Mouse (Mus musculus) heart, adult 2 months (tissue): ENCODE data around the gene Ubash3b. TPM values are rescaled to one million over a fixed set of nuclear protein-coding genes. Genes with fewer than 3 reads are reported as not detected.

ENCODE experiments used
- DNase-seq, 2 experiments: peaks; one replicate each; pipeline ENCODE4 v3.0.0; 2021
- H3K27ac ChIP-seq: fragments of 200-600 bp; 2 replicates; pipeline ENCODE4 v1.8.1; 2022
- H3K27me3 ChIP-seq: fragments of 200-500 bp; 2 replicates; pipeline ENCODE4 v1.6.1; 2012; ENCODE audit warnings: mild to moderate bottlenecking, low read length, inconsistent platforms, mixed read lengths; ENCODE audit not compliant: control insufficient read depth, insufficient read depth
- H3K36me3 ChIP-seq: fragments of 200-500 bp; 2 replicates; pipeline ENCODE4 v1.6.1; 2012; ENCODE audit warnings: low read length, inconsistent platforms; ENCODE audit not compliant: control insufficient read depth, insufficient read depth
- H3K4me1 ChIP-seq: fragments of 200-500 bp; 2 replicates; pipeline ENCODE4 v1.6.1; 2011; ENCODE audit warnings: low read length; ENCODE audit not compliant: control insufficient read depth, insufficient read depth
- H3K4me3 ChIP-seq: fragments of 200-600 bp; 2 replicates; pipeline ENCODE4 v1.8.1; 2022
- H3K79me2 ChIP-seq: fragments of 200-500 bp; replicated peaks from 2 replicates; pipeline ENCODE4 v1.6.1; 2012; ENCODE audit warnings: mild to moderate bottlenecking, inconsistent platforms, low read length, moderate library complexity, mixed read lengths; ENCODE audit not compliant: control insufficient read depth, insufficient read depth
- H3K9ac ChIP-seq: fragments of 200-500 bp; 2 replicates; pipeline ENCODE4 v1.6.1; 2012; ENCODE audit warnings: low read depth, mild to moderate bottlenecking, control low read depth, inconsistent platforms, low read length, mixed read lengths
- CTCF ChIP-seq: fragments of 200-600 bp; IDR thresholded peaks from 2 replicates; pipeline ENCODE4 v1.8.1; 2022; ENCODE audit warnings: antibody characterized with exemption, mild to moderate bottlenecking, moderate library complexity
- EP300 ChIP-seq: fragments of 200-500 bp; IDR thresholded peaks from 2 replicates; pipeline ENCODE4 v1.6.1; 2011; ENCODE audit warnings: low read depth, low read length, control low read depth; ENCODE audit not compliant: insufficient read depth
- POLR2A ChIP-seq: fragments of 200-500 bp; IDR thresholded peaks from 2 replicates; pipeline ENCODE4 v1.6.1; 2011; ENCODE audit warnings: mild to moderate bottlenecking, low read depth, low read length, control low read depth; ENCODE audit not compliant: insufficient read depth
- WGBS: fragments of 180-500 bp; shearing (Covaris S2); methylation state at CpG from one replicate; pipeline ENCODE4 v1.1.7; 2018; 5-methylcytosine and 5-hydroxymethylcytosine counted together
- intact Hi-C: fragments of 180-260 bp; cut with DNase I; formaldehyde crosslinking; loops from one replicate; pipeline ENCODE4 v1.15.1; 2025
- polyA plus RNA-seq: library from polyadenylated mRNA; depleted of rRNA; stranded (reverse); fragments of >200 nt; gene quantifications from 2 replicates; pipeline ENCODE4 v1.2.3, GENCODE M21; 2012
- total RNA-seq, 2 experiments: library from RNA; stranded (reverse); gene quantifications; 2 replicates each; pipeline ENCODE4 v1.2.3; 2021

Ubash3b gene
- total and polyA plus RNA-seq, 3 experiments, result 1.5 to 1.9 (median 1.5) TPM

DNA sequence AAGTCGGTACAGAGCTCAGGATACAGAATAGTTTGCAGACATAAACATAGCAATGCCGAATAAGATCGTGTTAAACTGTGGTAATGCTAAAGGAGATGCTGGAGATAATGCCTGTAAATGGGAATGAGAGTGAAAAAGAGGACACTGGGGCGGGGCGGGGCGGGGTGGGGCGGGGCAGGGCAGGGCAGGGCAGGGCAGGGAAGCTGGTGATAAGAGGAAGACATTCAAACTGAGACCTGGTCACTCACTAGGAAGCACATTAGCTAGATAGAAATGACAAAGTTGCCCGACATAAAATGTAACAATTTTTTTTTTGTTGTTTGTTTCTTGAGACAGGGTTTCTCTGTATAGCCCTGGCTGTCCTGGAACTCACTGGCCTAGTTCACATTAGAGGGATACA, 10.9 kb upstream of the Ubash3b start:
- H3K9ac ChIP-seq, result no peak overlapping the region
- no peaks in the 10 kb centered on the region for H3K36me3 ChIP-seq
- no peak overlapping the region for H3K4me3 ChIP-seq
- no peak overlapping the region for H3K27ac ChIP-seq
- no peak for TF ChIP-seq POLR2A
- no peak for TF ChIP-seq EP300
- no peak for TF ChIP-seq CTCF
- 92% methylated on average over 8 of the region's 8 CpGs for WGBS
- no peaks in the 10 kb centered on the region for H3K27me3 ChIP-seq
- no peaks in the 10 kb centered on the region for H3K79me2 ChIP-seq
- no peaks in the 10 kb centered on the region; the same call in 1 of the 2 replicates for H3K4me1 ChIP-seq
- no peak for DNase-seq
- intact Hi-C loops, result no loop called here

DNA sequence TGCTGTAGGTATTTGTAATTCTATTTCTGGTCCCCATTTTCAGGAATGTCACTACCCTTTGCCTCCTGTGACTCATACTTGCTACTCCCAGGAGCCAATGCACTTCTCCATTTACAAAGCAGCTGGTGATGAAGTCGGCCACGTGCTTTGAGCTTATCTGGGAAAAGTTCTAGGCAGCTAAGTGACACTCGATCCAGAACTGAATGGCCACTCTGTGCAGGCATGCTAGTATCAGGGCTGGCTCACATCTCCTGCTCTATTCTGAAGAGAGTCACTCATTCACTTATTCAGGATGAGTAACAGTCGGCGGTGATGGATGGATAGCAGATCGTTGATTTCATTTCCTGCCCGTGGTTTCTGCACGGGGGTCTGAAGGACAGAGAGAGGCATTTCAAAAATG, 8.5 kb upstream of the Ubash3b start:
- 12% methylated on average over 8 of the region's 8 CpGs for WGBS
- TF ChIP-seq CTCF (no peak), EP300 (no peak), POLR2A (no peak)
- Histone ChIP-seq H3K79me2 (no peaks in the 10 kb centered on the region), H3K4me1 (no peaks in the 10 kb centered on the region; the same call in 1 of the 2 replicates), H3K27me3 (no peaks in the 10 kb centered on the region), H3K4me3 (no peak overlapping the region), H3K27ac (no peak overlapping the region), H3K9ac (no peak overlapping the region), H3K36me3 (no peaks in the 10 kb centered on the region)
- intact Hi-C loops, result no loop called here
- DNase-seq, result peak in 1 of 2 experiments; percentile 42

DNA sequence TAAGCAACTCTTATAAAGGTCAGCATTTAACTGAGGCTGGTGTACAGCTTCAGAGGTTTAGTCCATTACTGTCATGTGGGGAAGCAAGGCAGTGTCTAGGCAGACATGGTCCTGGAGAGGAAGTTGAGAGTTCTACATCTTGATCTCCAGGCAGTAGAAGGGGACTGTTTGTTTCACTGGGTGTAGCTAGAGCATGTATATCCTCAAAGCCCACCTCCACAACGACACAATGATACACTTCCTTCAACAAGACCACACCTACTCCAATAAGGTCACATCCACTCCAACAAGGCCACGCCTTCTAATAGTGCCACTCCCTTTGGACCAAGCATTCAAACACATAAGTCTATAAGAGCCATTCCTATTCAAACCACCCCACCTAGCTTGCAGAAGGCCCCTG, 7.2 kb upstream of the Ubash3b start:
- Histone ChIP-seq H3K4me3 (no peak overlapping the region), H3K79me2 (no peaks in the 10 kb centered on the region), H3K4me1 (no peaks in the 10 kb centered on the region; the same call in 1 of the 2 replicates), H3K9ac (no peak overlapping the region), H3K36me3 (no peaks in the 10 kb centered on the region), H3K27ac (no peak overlapping the region), H3K27me3 (no peaks in the 10 kb centered on the region)
- DNase-seq, result no peak
- TF ChIP-seq EP300, result no peak
- no peak for TF ChIP-seq POLR2A
- TF ChIP-seq CTCF, result no peak
- 74% methylated on average over 2 of the region's 2 CpGs for WGBS
- intact Hi-C loops, result no loop called here

DNA sequence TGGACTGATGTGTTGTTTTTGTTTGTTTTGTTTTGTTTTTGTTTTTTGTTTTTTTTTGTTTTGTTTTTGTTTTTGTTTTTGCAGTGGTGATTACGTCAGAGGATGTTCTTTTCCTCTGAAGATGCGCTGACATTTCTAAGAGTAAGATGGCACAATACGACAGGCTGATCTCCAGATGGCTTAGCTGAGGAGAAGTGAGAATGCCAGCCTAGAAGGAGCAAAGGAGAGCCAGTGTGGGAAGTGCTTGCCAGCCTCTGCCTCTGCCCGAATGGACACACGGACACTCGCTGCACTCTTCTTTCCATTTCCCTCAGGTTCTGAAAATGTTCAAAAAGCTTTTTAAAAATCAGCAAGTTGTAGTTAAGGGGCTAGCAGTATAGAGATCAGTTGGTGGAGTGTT, 6.7 kb upstream of the Ubash3b start:
- Histone ChIP-seq H3K79me2 (no peaks in the 10 kb centered on the region), H3K36me3 (no peaks in the 10 kb centered on the region), H3K4me3 (no peak overlapping the region), H3K9ac (no peak overlapping the region), H3K27ac (no peak overlapping the region), H3K27me3 (no peaks in the 10 kb centered on the region), H3K4me1 (no peaks in the 10 kb centered on the region; the same call in 1 of the 2 replicates)
- DNase-seq, result no peak
- no peak for TF ChIP-seq CTCF
- no peak for TF ChIP-seq EP300
- no peak for TF ChIP-seq POLR2A
- WGBS, result 94% methylated on average over 6 of the region's 6 CpGs
- intact Hi-C loops, result no loop called here

DNA sequence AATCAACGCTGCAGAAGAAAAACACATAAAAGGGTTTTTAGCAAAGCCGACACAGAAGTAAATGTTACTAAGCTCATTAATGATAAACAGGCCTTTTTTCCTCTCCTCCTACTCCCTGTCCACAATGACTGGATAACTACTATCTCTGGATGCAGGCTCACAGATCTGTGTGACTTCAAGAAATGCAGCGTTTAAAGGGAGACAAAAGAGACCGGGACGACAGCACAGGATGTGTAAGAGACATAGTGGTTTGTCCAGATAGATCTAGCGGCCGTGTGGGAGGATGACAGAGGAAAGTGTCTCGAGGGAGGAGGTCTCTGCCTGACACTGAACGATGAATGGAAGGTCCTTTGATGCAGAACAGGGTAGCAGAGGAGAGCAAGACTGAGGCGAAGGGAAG, 5.4 kb upstream of the Ubash3b start:
- 41% methylated on average over 9 of the region's 10 CpGs for WGBS
- Histone ChIP-seq H3K4me1 (no peaks in the 10 kb centered on the region; the same call in 1 of the 2 replicates), H3K27me3 (no peaks in the 10 kb centered on the region), H3K9ac (no peak overlapping the region), H3K79me2 (no peaks in the 10 kb centered on the region), H3K4me3 (no peak overlapping the region), H3K36me3 (no peaks in the 10 kb centered on the region), H3K27ac (no peak overlapping the region)
- DNase-seq, result no peak
- intact Hi-C loops, result no loop called here
- no peak for TF ChIP-seq POLR2A
- TF ChIP-seq EP300, result no peak
- TF ChIP-seq CTCF, result no peak

DNA sequence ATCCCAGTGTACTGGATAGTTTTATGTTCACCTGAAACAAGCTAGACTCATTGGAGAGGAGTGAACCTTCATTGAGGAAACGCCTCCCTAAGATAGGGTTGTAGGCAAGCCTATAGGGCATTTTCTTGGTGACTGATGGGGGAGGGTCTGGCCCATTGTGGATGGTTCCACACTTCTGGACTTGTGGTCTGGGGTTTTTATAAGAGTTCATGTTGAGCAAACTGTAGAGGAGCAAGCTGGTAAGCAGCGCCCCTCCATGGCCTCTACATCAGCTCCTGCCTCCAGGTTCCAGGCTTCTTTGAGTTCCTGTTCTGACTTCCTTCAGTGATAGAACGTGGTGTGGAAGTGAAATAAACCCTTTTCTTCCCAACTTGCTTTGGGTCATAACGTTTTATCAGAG, 866 bp upstream of the Ubash3b start:
- no peak overlapping the region for H3K27ac ChIP-seq
- H3K27me3 ChIP-seq, result no peaks in the 10 kb centered on the region
- H3K4me1 ChIP-seq, result peaks cover 2% of the 10 kb centered on the region
- intact Hi-C loops, result no loop called here
- no peaks in the 10 kb centered on the region for H3K79me2 ChIP-seq
- no peak for DNase-seq
- H3K4me3 ChIP-seq, result no peak overlapping the region
- no peak for TF ChIP-seq CTCF
- no peak for TF ChIP-seq EP300
- no peak for TF ChIP-seq POLR2A
- H3K9ac ChIP-seq, result no peak overlapping the region
- H3K36me3 ChIP-seq, result no peaks in the 10 kb centered on the region
- 76% methylated on average over 4 of the region's 4 CpGs for WGBS
